Mouse (Mus musculus) E14TG2a.4 (cell line): Measurements from ENCODE around the gene Lsg1.

ENCODE experiments used
- H3K27me3 ChIP-seq: 2 replicates; pipeline ENCODE4 v1.6.1; 2014; ENCODE audit warnings: low read length, control low read depth; ENCODE audit not compliant: insufficient read depth
- H3K36me3 ChIP-seq: 2 replicates; pipeline ENCODE4 v1.6.1; 2014; ENCODE audit warnings: low read length, control low read depth; ENCODE audit not compliant: insufficient read depth
- H3K4me1 ChIP-seq: replicated peaks from 2 replicates; pipeline ENCODE4 v1.6.1; 2014; ENCODE audit warnings: low read depth, low read length, control low read depth
- H3K4me3 ChIP-seq: replicated peaks from 2 replicates; pipeline ENCODE4 v1.5.1; 2014; ENCODE audit warnings: mild to moderate bottlenecking, low read length
- H3K9me3 ChIP-seq: 2 replicates; pipeline ENCODE4 v1.6.1; 2014; ENCODE audit warnings: low read length, control low read depth
- CTCF ChIP-seq: conservative IDR thresholded peaks from 2 replicates; pipeline ENCODE4 v1.5.1; 2014; ENCODE audit warnings: low read length
- NANOG ChIP-seq: IDR thresholded peaks from 2 replicates; pipeline ENCODE4 v1.6.1; 2014; ENCODE audit warnings: borderline replicate concordance, low read length, mixed read lengths
- POU5F1 ChIP-seq: IDR thresholded peaks from 2 replicates; pipeline ENCODE4 v1.6.1; 2014; ENCODE audit warnings: low read length, borderline replicate concordance

Gene Lsg1

DNA sequence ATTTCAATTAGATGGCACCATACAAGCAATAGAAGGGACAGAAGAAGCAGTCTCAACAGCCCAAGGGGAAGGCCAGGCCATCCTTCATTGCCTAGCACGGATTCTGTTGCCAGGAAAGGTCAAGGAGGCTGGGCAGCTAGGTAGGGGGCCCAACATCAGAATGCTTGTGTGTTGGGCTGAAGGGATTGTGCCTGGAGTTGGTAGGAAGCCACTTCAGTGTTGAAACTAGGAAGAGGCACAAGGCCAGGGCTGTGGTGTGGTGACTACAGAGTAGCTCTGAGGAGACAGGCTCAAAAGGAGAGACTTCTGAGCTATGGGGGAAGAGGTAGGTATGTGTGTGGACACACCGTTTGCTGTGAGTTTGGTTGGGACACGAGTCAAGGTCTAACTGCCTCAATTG lies 8.0 kb upstream of the Lsg1 start:
- no peak overlapping the region for H3K4me3 ChIP-seq
- peaks cover 7% of the 10 kb centered on the region; the same call in 1 of the 2 replicates for H3K27me3 ChIP-seq
- no peak for TF ChIP-seq NANOG
- no peak for TF ChIP-seq POU5F1
- no peak for TF ChIP-seq CTCF
- peaks cover 36% of the 10 kb centered on the region for H3K4me1 ChIP-seq
- H3K36me3 ChIP-seq: no peaks in the 10 kb centered on the region
- H3K9me3 ChIP-seq: no peaks in the 10 kb centered on the region

GRCm38 (mm10) chr16:30591990-30592389 lies 4.6 kb upstream of the Lsg1 start:
- H3K27me3 ChIP-seq: 0 out of 2 replicates have a peak, but pooled peaks cover 3% of the 10 kb centered on the region
- H3K9me3 ChIP-seq: no peaks in the 10 kb centered on the region
- no peak overlapping the region for H3K4me3 ChIP-seq
- no peaks in the 10 kb centered on the region for H3K36me3 ChIP-seq
- TF ChIP-seq NANOG (no peak), POU5F1 (no peak), CTCF (peak; percentile 82)
- H3K4me1 ChIP-seq: peaks cover 38% of the 10 kb centered on the region

- Histone ChIP-seq H3K27me3 (no peaks in the 10 kb centered on the region), H3K36me3 (peaks cover 7% of the 10 kb centered on the region), H3K4me1 (peaks cover 34% of the 10 kb centered on the region), H3K9me3 (no peaks in the 10 kb centered on the region), H3K4me3 (no peak overlapping the region)
- TF ChIP-seq CTCF: no peak
- TF ChIP-seq NANOG: no peak
- no peak for TF ChIP-seq POU5F1
Measured at GRCm38 (mm10) chr16:30590264-30591209, 3.1 kb upstream of the Lsg1 start.

DNA sequence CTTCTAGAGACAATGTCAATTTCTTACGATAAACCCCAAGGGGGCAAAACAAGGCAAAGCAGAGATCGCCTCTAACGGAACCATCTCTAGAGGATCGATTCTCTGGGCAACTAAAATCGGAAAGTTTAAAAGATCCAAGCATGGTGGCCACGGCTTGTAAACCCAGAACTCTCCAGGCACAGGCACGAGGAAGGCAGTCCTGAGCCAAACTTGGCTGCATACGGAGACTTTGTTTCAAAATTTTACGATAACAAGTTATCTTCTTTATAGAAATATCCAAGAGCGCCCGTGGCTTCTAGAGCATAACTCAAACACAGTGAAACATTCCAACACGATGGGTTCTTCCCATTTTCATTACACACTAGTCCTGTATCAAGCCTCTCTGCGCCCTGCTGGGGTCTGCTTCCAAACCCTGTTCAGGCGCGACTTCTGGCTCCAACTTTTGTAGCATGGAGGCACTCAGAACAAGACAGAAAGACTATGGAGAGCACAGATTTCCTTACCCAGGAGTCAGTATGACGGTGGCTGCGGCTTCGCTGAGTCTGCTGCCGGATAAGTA lies 378 bp downstream of the Lsg1 start:
- peaks cover 42% of the 10 kb centered on the region for H3K36me3 ChIP-seq
- H3K4me1 ChIP-seq: peaks cover 52% of the 10 kb centered on the region
- no peaks in the 10 kb centered on the region for H3K27me3 ChIP-seq
- TF ChIP-seq NANOG (no peak), CTCF (no peak), POU5F1 (no peak)
- H3K9me3 ChIP-seq: no peaks in the 10 kb centered on the region
- H3K4me3 ChIP-seq: peak overlapping the region; percentile 95

GRCm38 (mm10) chr16:30580765-30581164 lies 6.6 kb downstream of the Lsg1 start:
- peaks cover 100% of the 10 kb centered on the region for H3K36me3 ChIP-seq
- H3K9me3 ChIP-seq: no peaks in the 10 kb centered on the region
- H3K4me3 ChIP-seq: no peak overlapping the region
- no peaks in the 10 kb centered on the region for H3K27me3 ChIP-seq
- H3K4me1 ChIP-seq: peaks cover 55% of the 10 kb centered on the region
- no peak for TF ChIP-seq NANOG
- no peak for TF ChIP-seq CTCF
- TF ChIP-seq POU5F1: no peak

GRCm38 (mm10) chr16:30576392-30576791 lies 11.0 kb downstream of the Lsg1 start:
- Histone ChIP-seq H3K36me3 (peaks cover 98% of the 10 kb centered on the region), H3K9me3 (no peaks in the 10 kb centered on the region), H3K4me3 (no peak overlapping the region), H3K27me3 (no peaks in the 10 kb centered on the region), H3K4me1 (peaks cover 60% of the 10 kb centered on the region)
- TF ChIP-seq NANOG (no peak), POU5F1 (no peak), CTCF (no peak)

GRCm38 (mm10) chr16:30575815-30576214 lies 11.6 kb downstream of the Lsg1 start:
- Histone ChIP-seq H3K4me1 (peaks cover 60% of the 10 kb centered on the region), H3K4me3 (no peak overlapping the region), H3K36me3 (peaks cover 98% of the 10 kb centered on the region), H3K27me3 (no peaks in the 10 kb centered on the region), H3K9me3 (no peaks in the 10 kb centered on the region)
- TF ChIP-seq NANOG (no peak), CTCF (no peak), POU5F1 (no peak)

- Histone ChIP-seq H3K4me1 (peaks cover 61% of the 10 kb centered on the region), H3K4me3 (no peak overlapping the region), H3K27me3 (no peaks in the 10 kb centered on the region), H3K36me3 (peaks cover 98% of the 10 kb centered on the region), H3K9me3 (no peaks in the 10 kb centered on the region)
- no peak for TF ChIP-seq CTCF
- no peak for TF ChIP-seq NANOG
- no peak for TF ChIP-seq POU5F1
Measured at GRCm38 (mm10) chr16:30572239-30572638, 15.2 kb downstream of the Lsg1 start.
